Mouse (Mus musculus): ENCODE data around the gene Gm19402. TPM values are rescaled to one million over a fixed set of nuclear protein-coding genes. Genes with fewer than 3 reads are reported as not detected.

The Gm19402 gene
- not detected in 2 replicates for polyA plus RNA-seq (2015; fragmentation: Nextera tagmentation; extraction: Ambion mirVana)

DNA sequence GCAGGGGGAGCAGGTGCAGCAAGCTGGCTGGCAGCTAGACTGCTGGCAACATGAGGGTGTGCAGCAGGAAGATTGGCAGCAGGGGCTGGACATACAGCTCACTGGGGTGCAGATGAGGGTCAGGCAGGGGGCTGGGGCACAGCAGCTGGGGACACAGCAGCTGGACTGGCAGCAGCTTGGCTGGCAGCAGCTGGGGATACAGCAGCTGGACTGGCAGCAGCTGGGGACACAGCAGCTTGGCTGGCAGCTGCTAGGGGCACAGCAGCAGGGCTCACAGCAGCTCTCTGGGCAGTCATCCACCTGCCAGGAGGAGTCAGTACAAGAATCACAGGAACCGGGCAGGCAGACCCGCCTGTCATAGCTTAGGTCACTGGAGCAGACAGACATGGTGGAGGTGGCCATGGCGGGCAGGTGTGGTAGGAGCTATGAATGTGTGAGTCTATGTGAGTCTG lies at the start of gene Gm19402:
Gene Gm19402, minus strand, starts transcription at position 402 of the 452 bp plus-strand sequence.

DNA sequence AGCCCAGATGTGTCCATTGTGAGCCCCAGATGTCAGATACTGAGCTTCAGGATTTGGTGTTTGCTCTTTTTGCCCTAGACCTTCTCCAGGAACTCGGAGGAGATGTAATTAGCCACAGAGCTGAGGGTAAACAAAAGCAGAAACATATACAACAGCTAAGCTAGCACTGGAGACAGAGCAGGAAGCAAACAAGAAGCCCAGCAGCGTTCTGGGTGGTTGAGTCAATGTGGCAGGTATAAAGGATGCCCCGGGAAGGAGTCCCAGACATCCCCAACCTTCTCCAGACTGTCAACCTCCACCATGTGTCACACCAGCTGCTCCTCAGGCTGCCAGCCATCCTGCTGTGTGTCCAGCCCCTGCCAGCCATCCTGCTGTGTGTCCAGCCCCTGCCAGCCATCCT lies 35.6 kb upstream of the Gm19402 start, which contains the start of gene Gm10100:
Gene Gm10100, plus strand, starts transcription at position 301 of the 400 bp plus-strand sequence.

DNA sequence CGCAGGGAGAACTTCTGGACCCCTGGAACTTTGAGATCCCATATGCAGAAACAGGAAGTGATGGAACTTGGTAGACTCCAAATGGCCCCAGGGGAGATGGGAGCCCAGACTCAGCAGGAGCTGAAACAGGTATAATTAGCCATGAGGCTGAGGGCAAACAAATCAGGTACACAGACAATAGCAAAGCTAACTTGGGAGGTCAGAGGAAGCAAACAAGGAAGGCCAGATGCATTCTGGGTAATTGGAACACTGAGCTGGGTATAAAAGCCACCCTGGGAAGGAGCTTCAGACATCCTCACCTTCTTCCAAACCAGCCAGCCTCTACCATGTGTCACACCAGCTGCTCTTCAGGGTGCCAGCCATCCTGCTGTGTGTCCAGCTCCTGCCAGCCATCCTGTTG lies 29.7 kb upstream of the Gm19402 start, which contains the start of gene Krtap12-1:
Gene Krtap12-1, plus strand, starts transcription at position 301 of the 400 bp plus-strand sequence.

DNA sequence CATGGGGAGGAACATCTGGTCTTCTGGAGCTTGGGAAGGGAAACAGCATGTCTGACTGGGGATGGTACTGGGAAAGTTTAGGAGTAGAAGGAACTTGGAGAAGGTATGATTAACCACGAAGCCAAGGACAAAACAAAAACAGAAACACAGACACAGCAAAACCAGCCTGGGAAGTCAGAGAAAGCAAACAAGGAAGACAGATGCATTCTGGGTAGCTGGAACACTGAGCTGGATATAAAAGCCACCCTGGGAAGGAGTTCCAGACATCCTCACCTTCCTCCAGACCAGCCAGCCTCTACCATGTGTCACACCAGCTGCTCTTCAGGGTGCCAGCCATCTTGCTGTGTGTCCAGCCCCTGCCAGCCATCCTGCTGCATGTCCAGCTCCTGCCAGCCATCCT lies 24.9 kb upstream of the Gm19402 start, which contains the start of gene Gm10142:
Gene Gm10142, plus strand, starts transcription at position 301 of the 400 bp plus-strand sequence.

DNA sequence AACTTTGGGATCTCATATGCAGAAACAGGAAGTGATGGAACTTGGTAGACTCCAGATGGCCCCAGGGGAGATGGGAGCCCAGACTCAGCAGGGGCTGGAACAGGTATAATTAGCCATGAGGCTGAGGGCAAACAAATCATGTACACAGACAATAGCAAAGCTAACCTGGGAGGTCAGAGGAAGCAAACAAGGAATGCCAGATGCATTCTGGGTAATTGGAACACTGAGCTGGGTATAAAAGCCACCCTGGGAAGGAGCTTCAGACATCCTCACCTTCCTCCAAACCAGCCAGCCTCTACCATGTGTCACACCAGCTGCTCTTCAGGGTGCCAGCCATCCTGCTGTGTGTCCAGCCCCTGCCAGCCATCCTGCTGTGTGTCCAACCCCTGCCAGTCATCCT lies 20.6 kb upstream of the Gm19402 start, which contains the start of gene Gm10024:
Gene Gm10024, plus strand, starts transcription at position 301 of the 400 bp plus-strand sequence.

DNA sequence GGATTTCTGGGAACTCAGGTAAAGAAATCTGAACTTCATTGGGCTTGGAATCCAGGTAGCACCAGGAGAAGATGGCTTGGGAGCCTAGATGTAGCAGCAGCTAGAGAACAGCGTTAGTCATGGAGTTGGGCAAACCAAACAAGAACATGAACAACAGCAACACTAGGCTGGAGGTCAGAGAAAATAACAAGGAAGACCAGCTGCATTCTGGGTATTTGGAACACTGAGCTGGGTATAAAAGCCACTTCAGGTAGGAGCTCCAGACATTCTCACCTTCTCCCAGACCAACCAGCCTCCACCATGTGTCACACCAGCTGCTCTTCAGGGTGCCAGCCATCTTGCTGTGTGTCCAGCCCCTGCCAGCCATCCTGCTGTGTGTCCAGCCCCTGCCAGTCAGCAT lies 15.8 kb upstream of the Gm19402 start, which contains the start of gene Gm10272:
Gene Gm10272, plus strand, starts transcription at position 301 of the 400 bp plus-strand sequence.

DNA sequence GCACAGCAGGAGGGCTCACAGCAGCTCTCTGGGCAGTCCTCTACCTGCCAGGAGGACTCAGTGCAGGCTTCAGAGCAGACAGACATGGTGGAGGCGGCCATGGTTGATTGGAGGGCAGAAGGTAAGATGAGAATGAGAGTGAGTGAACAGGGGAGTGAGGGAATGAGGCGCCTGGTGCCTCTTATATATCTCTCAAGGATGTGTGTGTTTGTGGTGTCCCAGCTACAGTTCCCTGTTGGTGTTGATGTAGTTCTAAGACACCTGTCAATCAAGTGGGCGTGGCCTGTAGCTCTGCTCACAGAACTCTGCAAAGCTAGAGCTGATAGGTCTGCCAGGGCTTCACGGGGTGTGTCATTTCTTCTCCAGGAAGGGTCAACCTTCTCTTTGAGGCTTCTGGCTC lies 6.6 kb upstream of the Gm19402 start, which contains the start of gene Gm9508:
Gene Gm9508, minus strand, starts transcription at position 101 of the 400 bp plus-strand sequence.

DNA sequence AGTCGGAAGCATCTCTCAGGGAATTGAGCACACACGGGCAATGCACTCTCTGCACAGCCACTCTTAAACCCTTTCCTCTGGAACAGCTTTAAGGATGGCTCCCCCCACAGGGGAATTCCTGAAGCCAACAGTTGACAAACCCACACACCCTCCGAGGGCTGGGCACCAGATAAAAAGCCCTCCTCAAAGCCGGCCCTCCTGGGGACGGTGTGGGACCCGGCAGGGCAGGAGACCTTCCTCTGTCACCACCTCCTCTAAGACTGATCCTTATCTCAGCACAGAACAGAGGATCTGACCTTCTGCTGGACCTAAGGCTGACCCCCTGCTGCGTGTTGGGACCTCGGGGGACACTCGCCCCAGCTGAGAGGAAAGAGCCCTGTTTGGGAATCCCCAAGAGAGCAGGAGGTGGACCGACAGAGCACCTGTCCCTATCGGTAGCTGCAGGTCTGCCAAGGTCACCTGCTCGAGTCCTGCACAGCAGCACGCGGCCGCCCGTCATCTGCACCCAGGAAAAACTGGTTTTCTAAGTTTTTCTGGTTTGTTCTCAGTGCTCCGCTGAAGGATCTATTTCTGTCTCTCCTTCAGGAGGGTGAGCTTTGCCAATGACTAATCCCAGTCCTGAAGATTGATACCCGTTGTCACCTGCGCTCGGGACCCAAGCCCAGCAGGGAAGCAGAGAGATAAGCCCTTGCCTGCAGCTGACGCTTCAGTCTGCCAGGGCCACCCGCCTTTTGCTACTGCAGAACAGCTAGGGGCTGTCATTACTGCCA lies 4.5 kb downstream of the Gm19402 start, which contains the start of gene Tspear:
Gene Tspear, plus strand, starts transcription at position 675 of the 770 bp plus-strand sequence.

MicroRNAs within 50 kb of the gene (microRNA counts, 519-probe panel; counts per million panel counts)
- microRNA mmu-miR-1930, result 88.3 counts per million

Other genes starting within 250 kb of the Gm19402 start
- gene Fam207a, start 175.0 kb downstream of the Gm19402 start, polyA plus RNA-seq (2015; fragmentation: Nextera tagmentation; extraction: Ambion mirVana), result 23.5 and 23.9 TPM in 2 replicates
- 36.5 and 50.0 TPM in 2 replicates for gene Itgb2, start 160.5 kb downstream of the Gm19402 start, polyA plus RNA-seq (2015; fragmentation: Nextera tagmentation; extraction: Ambion mirVana)
- gene Pttg1ip, start 109.0 kb downstream of the Gm19402 start, polyA plus RNA-seq (2015; fragmentation: Nextera tagmentation; extraction: Ambion mirVana), result 71.1 and 81.7 TPM in 2 replicates
- 163 and 182 TPM in 2 replicates for gene Sumo3, start 84.7 kb downstream of the Gm19402 start, polyA plus RNA-seq (2015; fragmentation: Nextera tagmentation; extraction: Ambion mirVana)
- 5.2 and 12.6 TPM in 2 replicates for gene Gm49325, start 84.6 kb downstream of the Gm19402 start, polyA plus RNA-seq (2015; fragmentation: Nextera tagmentation; extraction: Ambion mirVana)
- gene Ube2g2, start 68.5 kb downstream of the Gm19402 start, polyA plus RNA-seq (2015; fragmentation: Nextera tagmentation; extraction: Ambion mirVana), result 41.2 and 42.6 TPM in 2 replicates
- 0.10 TPM in 1 of 2 replicates, not detected in the other for gene Tspear, start 4.2 kb downstream of the Gm19402 start, polyA plus RNA-seq (2015; fragmentation: Nextera tagmentation; extraction: Ambion mirVana)
- not detected in 2 replicates for gene Gm9508, start 6.5 kb upstream of the Gm19402 start, polyA plus RNA-seq (2015; fragmentation: Nextera tagmentation; extraction: Ambion mirVana)
- not detected in 2 replicates for gene Gm10272, start 15.9 kb upstream of the Gm19402 start, polyA plus RNA-seq (2015; fragmentation: Nextera tagmentation; extraction: Ambion mirVana)
- not detected in 2 replicates for gene Gm10024, start 20.7 kb upstream of the Gm19402 start, polyA plus RNA-seq (2015; fragmentation: Nextera tagmentation; extraction: Ambion mirVana)
- gene Gm10142, start 25.1 kb upstream of the Gm19402 start, polyA plus RNA-seq (2015; fragmentation: Nextera tagmentation; extraction: Ambion mirVana), result not detected in 2 replicates
- not detected in 2 replicates for gene Krtap12-1, start 29.8 kb upstream of the Gm19402 start, polyA plus RNA-seq (2015; fragmentation: Nextera tagmentation; extraction: Ambion mirVana)
- not detected in 2 replicates for gene Gm10100, start 35.7 kb upstream of the Gm19402 start, polyA plus RNA-seq (2015; fragmentation: Nextera tagmentation; extraction: Ambion mirVana)
- gene Gm18596, start 51.9 kb upstream of the Gm19402 start, polyA plus RNA-seq (2015; fragmentation: Nextera tagmentation; extraction: Ambion mirVana), result not detected in 2 replicates
- gene Gm9736, start 60.6 kb upstream of the Gm19402 start, polyA plus RNA-seq (2015; fragmentation: Nextera tagmentation; extraction: Ambion mirVana), result not detected in 2 replicates
- gene Gm3233, start 68.9 kb upstream of the Gm19402 start, polyA plus RNA-seq (2015; fragmentation: Nextera tagmentation; extraction: Ambion mirVana), result not detected in 2 replicates
- not detected in 2 replicates for gene Gm3238, start 80.6 kb upstream of the Gm19402 start, polyA plus RNA-seq (2015; fragmentation: Nextera tagmentation; extraction: Ambion mirVana)
- not detected in 2 replicates for gene Gm7138, start 86.2 kb upstream of the Gm19402 start, polyA plus RNA-seq (2015; fragmentation: Nextera tagmentation; extraction: Ambion mirVana)
- gene Gm3250, start 91.8 kb upstream of the Gm19402 start, polyA plus RNA-seq (2015; fragmentation: Nextera tagmentation; extraction: Ambion mirVana), result not detected in 2 replicates
- not detected in 2 replicates for gene Gm7137, start 97.4 kb upstream of the Gm19402 start, polyA plus RNA-seq (2015; fragmentation: Nextera tagmentation; extraction: Ambion mirVana)
- not detected in 2 replicates for gene Gm9639, start 104.3 kb upstream of the Gm19402 start, polyA plus RNA-seq (2015; fragmentation: Nextera tagmentation; extraction: Ambion mirVana)
- not detected in 2 replicates for gene Gm19668, start 108.4 kb upstream of the Gm19402 start, polyA plus RNA-seq (2015; fragmentation: Nextera tagmentation; extraction: Ambion mirVana)
- gene Gm9507, start 121.1 kb upstream of the Gm19402 start, polyA plus RNA-seq (2015; fragmentation: Nextera tagmentation; extraction: Ambion mirVana), result not detected in 2 replicates
- not detected in 2 replicates for gene Gm2696, start 123.9 kb upstream of the Gm19402 start, polyA plus RNA-seq (2015; fragmentation: Nextera tagmentation; extraction: Ambion mirVana)
- gene Krtap10-4, start 136.3 kb upstream of the Gm19402 start, polyA plus RNA-seq (2015; fragmentation: Nextera tagmentation; extraction: Ambion mirVana), result not detected in 2 replicates
- not detected in 2 replicates for gene Krtap10-10, start 145.2 kb upstream of the Gm19402 start, polyA plus RNA-seq (2015; fragmentation: Nextera tagmentation; extraction: Ambion mirVana)
- gene Gm36176, start 156.0 kb upstream of the Gm19402 start, polyA plus RNA-seq (2015; fragmentation: Nextera tagmentation; extraction: Ambion mirVana), result not detected in 2 replicates
- not detected in 2 replicates for gene Gm10318, start 162.1 kb upstream of the Gm19402 start, polyA plus RNA-seq (2015; fragmentation: Nextera tagmentation; extraction: Ambion mirVana)
- gene Gm3285, start 171.2 kb upstream of the Gm19402 start, polyA plus RNA-seq (2015; fragmentation: Nextera tagmentation; extraction: Ambion mirVana), result not detected in 2 replicates
- 0.45 and 0.57 TPM in 2 replicates for gene Lrrc3, start 211.8 kb upstream of the Gm19402 start, polyA plus RNA-seq (2015; fragmentation: Nextera tagmentation; extraction: Ambion mirVana)